Mouse (Mus musculus) layer of hippocampus, adult 9-10 months (tissue): ENCODE results near the gene Zfp786.
"Not testable (repeated sequence)": the region's sequence is repeated elsewhere in the genome, so short reads cannot be mapped to it uniquely, and the experiment has no call there.

Experiments
- DNase-seq: peaks from one replicate; pipeline ENCODE4 v3.0.0; 2022; ENCODE audit warnings: low spot score

The Zfp786 gene

GRCm38 (mm10) chr6:47830104-47831078 lies at the start of gene Zfp786:
TSS of gene Zfp786 (minus strand) at chr6:47830867.
- DNase-seq, result peak; percentile 75

GRCm38 (mm10) chr6:47880166-47880565 lies 49.5 kb upstream of the Zfp786 start:
- DNase-seq, result no peak

- no peak for DNase-seq
Measured at GRCm38 (mm10) chr6:47879049-47879716, 48.5 kb upstream of the Zfp786 start.

- no peak for DNase-seq
Measured at GRCm38 (mm10) chr6:47878593-47878992, 47.9 kb upstream of the Zfp786 start.

GRCm38 (mm10) chr6:47878133-47878514 lies 47.5 kb upstream of the Zfp786 start:
- DNase-seq, result no peak

- peak; percentile 77 for DNase-seq
Measured at GRCm38 (mm10) chr6:47877461-47878132, 46.9 kb upstream of the Zfp786 start.

GRCm38 (mm10) chr6:47877058-47877457 lies 46.4 kb upstream of the Zfp786 start, which contains the start of gene Zfp282:
TSS of gene Zfp282 (plus strand) at chr6:47877204.
- DNase-seq, result no peak

GRCm38 (mm10) chr6:47872266-47872665 lies 41.6 kb upstream of the Zfp786 start:
- no peak for DNase-seq

GRCm38 (mm10) chr6:47857729-47858128 lies 27.1 kb upstream of the Zfp786 start:
- not testable (repeated sequence) for DNase-seq

- DNase-seq, result no peak
Measured at GRCm38 (mm10) chr6:47857241-47857640, 26.6 kb upstream of the Zfp786 start.

- no peak for DNase-seq
Measured at GRCm38 (mm10) chr6:47845779-47846178, 15.1 kb upstream of the Zfp786 start.

- DNase-seq, result no peak
Measured at GRCm38 (mm10) chr6:47842337-47842736, 11.7 kb upstream of the Zfp786 start.

- DNase-seq, result no peak
Measured at GRCm38 (mm10) chr6:47841831-47842230, 11.2 kb upstream of the Zfp786 start.

- DNase-seq, result no peak
Measured at GRCm38 (mm10) chr6:47841077-47841476, 10.4 kb upstream of the Zfp786 start.

- no peak for DNase-seq
Measured at GRCm38 (mm10) chr6:47837630-47838029, 7.0 kb upstream of the Zfp786 start.

GRCm38 (mm10) chr6:47835984-47836521 lies 5.4 kb upstream of the Zfp786 start:
- DNase-seq, result peak; percentile 15

GRCm38 (mm10) chr6:47835482-47835983 lies 4.9 kb upstream of the Zfp786 start, which contains the start of gene Zfp398:
TSS of gene Zfp398 (plus strand) at chr6:47835661.
- DNase-seq, result peak; percentile 81

- no peak for DNase-seq
Measured at GRCm38 (mm10) chr6:47832220-47832619, 1.6 kb upstream of the Zfp786 start.

- DNase-seq, result no peak
Measured at GRCm38 (mm10) chr6:47828950-47829349, 1.7 kb downstream of the Zfp786 start.

- DNase-seq, result no peak
Measured at GRCm38 (mm10) chr6:47827462-47827861, 3.2 kb downstream of the Zfp786 start.

- DNase-seq, result no peak
Measured at GRCm38 (mm10) chr6:47824241-47824640, 6.4 kb downstream of the Zfp786 start.

GRCm38 (mm10) chr6:47821776-47822175 lies 8.9 kb downstream of the Zfp786 start:
- no peak for DNase-seq
